Mouse (Mus musculus) cerebellum, adult 9-11 months (tissue): ENCODE results near the gene Taf4.

Source experiments
- DNase-seq: peaks from one replicate; pipeline ENCODE4 v3.0.0; 2022

Taf4 gene

GRCm38 (mm10) chr2:179976628-179977343, at the start of gene Taf4:
Taf4 (minus strand) TSS chr2:179976646.
- DNase-seq, result peak; percentile 92

GRCm38 (mm10) chr2:180025861-180026200, 49.4 kb upstream of the Taf4 start:
- DNase-seq, result no peak

- no peak for DNase-seq
Measured at GRCm38 (mm10) chr2:180025135-180025860, 48.9 kb upstream of the Taf4 start.

GRCm38 (mm10) chr2:180024401-180025098, 48.1 kb upstream of the Taf4 start, which contains the start of gene Lsm14b:
Lsm14b (plus strand) TSS chr2:180024987.
- peak; percentile 100 for DNase-seq

DNA sequence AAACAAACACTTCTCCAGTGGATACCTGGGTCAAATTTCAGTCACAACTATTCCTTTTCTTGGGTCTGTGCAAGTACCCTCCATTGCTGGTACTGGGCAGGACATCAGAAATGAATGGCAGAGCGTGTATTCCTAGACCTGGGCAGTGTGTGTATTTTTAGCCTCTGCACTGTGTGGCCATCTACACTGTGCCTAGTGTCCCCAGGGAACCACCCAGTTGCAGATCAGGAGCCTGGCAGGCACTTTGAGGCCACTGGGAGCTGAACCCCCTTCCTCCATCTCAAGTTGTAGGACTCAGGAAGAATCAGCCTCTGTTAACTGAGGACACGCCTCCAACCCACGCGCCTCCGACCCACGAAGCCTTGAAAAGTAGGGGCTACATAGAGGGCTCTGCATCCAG, 46.3 kb upstream of the Taf4 start:
- peak; percentile 46 for DNase-seq

GRCm38 (mm10) chr2:180020919-180021318, 44.5 kb upstream of the Taf4 start:
- DNase-seq, result peak; percentile 70

DNA sequence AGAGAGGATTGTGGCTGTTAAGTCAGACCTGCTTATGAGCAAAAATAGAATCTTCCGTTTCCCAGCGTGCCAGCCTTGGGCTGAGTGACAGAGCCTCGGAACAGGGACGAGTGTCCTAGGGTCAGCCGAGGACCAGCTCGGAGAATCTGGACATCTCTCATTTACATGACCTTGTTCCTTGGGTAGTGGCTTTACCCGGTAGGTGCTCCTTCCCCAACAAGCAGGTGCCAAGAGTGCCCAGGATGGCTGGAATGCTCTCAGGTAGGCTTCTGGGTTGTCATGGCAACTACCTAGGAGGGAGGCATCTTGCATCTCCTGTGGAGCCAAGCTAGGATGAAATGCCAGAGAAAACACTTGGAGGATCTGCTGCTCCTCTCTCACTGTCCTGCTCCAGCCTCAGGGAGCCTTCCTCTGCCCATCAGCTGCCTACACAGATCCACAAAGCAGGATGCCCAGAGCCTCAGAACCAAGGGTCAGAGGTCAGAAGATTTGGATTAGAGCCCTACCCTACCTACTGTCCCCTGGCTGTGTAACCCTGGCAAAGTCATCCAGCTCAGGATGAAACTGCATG, 43.7 kb upstream of the Taf4 start:
- peak; percentile 88 for DNase-seq

DNA sequence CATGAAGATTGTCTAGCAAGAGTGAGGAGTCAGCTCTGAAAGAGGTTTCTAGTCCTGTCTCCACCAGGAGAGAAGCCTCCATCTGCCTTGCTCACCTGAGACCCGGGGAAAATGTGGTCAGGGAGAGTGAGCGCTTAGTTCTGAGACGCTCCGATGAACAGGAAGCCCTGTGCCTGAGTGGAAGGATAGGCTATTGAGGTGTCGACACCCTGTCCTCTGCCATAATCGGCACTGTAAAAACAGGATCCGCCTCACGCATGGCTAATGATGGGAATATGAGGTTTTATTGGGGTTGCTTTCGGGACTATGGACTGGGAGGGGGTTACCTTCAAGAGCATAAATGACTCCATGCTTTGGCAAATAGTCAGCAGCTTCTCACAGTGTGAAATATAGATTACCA, 42.1 kb upstream of the Taf4 start:
- DNase-seq, result no peak

- peak; percentile 18 for DNase-seq
Measured at GRCm38 (mm10) chr2:180017632-180018031, 41.2 kb upstream of the Taf4 start.

DNA sequence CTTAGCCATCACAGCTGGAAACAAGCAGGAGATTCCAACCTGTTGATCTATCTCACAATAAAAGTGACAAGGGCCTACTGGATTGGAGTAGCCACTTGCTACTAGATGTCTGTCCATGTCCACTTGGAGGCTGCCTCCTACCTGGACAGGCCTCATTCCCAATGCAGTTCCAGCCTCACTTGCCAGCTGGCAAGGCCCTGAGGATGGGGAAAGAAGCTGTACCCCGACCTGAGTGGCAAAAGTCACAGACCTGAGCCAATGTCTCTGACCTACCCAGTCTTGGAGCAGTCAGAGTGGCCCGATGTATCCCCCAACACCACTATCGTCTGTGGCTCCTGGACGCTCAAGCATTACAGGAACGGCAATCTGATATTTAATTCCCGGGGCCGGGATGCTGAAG, 37.2 kb upstream of the Taf4 start:
- DNase-seq, result no peak

DNA sequence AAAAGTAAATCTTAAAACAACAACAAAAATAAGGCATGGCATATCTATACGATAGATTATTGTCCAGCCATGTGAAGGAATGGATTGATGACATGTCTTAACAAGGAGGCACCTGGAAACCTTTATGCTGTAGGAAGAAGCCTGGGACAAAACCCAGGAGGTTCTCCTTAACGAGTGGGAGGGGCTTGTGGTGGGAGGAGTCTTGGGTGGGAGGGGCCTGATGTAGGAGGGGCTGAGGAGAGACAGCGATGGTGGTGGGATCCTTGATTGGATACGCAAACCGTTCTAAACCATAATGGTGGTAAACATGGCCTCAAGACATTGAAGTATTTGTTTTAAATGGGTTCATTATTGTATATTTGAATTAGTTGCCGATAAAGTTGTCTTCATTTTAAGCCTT, 34.9 kb upstream of the Taf4 start:
- DNase-seq, result no peak

- no peak for DNase-seq
Measured at GRCm38 (mm10) chr2:180010686-180011085, 34.2 kb upstream of the Taf4 start.

DNA sequence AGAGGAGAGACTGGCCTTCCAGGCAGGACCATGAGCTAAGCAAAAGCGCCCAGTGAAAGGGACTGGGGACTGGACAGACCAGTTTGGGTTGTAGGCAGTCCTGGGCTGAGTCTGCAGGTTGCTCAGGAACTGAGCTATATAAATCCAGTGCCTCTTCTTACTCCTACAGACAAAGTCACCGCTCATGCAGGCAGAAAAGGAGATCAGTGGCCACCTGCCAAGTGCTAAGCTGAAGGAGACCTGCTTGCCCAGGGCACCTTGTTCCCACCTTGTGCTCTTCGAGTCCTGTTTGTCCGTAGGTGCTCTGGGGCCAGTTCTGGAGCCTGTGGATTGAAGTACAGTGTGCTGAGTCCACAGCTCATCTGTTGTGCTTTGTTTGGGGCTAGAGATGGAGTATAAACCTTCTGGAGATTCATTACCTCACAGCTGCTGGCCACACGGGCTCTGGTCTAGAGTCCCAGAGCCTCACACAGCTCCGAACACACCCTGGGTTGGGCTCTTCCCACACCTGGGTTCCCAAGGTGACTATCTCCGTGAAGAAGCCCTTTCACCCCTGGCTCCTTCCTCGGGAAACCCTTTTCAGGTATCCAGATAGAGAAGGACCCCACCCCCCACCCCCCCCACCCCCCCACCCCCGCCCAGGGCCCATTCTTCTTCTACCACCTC, 30.0 kb upstream of the Taf4 start:
- no peak for DNase-seq

- DNase-seq, result no peak
Measured at GRCm38 (mm10) chr2:180005656-180006351, 29.4 kb upstream of the Taf4 start.

- no peak for DNase-seq
Measured at GRCm38 (mm10) chr2:180001635-180002034, 25.2 kb upstream of the Taf4 start.

DNA sequence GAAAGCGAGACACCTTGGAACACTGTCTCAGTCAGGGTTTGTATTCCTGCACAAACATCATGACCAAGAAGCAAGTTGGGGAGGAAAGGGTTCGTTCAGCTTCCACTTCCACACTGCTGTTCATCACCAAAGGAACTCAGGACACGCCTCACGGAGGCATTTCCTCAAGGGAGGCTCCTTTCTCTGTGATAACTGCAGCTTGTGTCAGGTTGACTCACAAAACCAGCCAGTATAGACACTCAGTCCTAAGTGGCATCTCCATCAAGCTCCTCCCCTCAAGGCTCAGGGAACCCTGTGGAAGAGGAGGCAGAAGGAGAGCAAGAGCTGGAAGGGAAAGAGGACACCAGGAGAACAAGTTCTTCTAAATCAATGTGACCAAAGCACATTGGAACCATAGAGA, 22.0 kb upstream of the Taf4 start:
- DNase-seq, result no peak

DNA sequence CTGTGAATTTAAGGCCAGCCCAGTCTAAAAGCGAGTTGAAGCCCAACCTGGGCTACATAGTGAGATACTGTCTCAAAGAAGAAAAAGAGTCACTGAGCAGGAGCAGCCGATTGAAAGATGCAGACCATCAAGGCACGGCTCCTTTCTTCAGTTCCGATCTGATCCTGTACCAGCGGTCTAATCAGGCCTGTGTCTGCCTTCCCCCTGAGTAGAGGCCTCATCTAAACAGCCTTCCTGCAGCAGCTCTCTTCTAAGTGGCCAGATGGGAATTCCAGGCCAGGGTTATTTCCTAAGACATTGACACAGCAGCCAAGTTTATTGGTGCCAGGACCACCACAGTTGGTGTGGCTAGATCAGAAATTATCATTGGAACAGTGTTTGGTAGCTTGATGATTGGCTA, 16.6 kb upstream of the Taf4 start:
- no peak for DNase-seq

DNA sequence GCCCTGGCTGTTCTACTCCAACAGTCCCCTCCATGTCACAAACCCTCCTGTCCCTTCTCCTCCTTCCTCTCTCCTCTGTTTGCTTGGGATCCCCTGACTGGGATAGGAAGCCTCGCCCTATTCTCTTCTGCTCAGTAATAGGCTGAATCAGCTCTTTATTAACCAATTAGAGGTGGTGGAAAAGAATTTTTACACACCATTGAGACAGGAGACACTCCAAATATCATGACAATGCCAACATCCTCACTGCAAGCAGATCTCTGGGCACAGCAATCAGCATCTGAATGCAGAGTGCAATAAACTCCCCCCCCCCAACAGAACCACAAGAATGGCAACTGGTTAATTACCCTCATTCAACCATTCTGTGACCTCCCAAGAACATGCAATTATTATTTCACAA, 12.7 kb upstream of the Taf4 start:
- no peak for DNase-seq

DNA sequence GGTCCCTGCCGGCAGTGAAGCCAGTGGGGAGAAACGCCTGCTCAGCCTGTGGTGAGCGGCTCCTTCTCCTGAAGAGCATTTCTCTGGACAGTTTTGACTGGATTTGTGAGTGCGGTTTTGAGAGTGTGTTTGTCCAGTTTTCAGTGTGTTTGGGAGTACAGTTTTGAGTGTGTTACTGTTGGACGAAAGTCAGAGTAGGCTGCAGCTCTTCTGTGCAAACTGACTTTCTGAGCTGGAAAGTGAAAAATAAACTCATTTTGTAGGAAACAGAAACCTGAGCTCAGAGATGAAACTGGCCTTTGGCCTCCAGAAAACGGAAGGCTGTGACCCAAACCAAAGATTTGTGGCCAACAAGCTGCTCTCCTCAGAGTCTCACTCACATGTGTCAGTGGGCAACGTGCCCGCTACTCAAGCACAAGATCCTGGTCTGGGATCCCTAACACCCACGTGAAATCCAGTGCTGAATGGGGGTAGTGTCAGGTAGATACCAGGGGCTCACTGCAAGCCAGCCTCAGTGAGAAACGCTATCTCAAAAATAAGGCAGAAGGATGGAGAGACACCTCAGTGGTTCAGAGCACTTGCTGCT, 10.1 kb upstream of the Taf4 start:
- no peak for DNase-seq

- DNase-seq, result no peak
Measured at GRCm38 (mm10) chr2:179985695-179986094, 9.2 kb upstream of the Taf4 start.

GRCm38 (mm10) chr2:179984830-179985229, 8.4 kb upstream of the Taf4 start:
- DNase-seq, result no peak

GRCm38 (mm10) chr2:179982715-179983114, 6.3 kb upstream of the Taf4 start:
- no peak for DNase-seq
